Mouse (Mus musculus): Measurements from ENCODE around the gene Ntm. TPM values are rescaled to one million over a fixed set of nuclear protein-coding genes. Genes with fewer than 3 reads are reported as not detected.

Ntm gene
- polyA plus RNA-seq, 1 experiment from 2014 or later = 0.76 TPM

DNA sequence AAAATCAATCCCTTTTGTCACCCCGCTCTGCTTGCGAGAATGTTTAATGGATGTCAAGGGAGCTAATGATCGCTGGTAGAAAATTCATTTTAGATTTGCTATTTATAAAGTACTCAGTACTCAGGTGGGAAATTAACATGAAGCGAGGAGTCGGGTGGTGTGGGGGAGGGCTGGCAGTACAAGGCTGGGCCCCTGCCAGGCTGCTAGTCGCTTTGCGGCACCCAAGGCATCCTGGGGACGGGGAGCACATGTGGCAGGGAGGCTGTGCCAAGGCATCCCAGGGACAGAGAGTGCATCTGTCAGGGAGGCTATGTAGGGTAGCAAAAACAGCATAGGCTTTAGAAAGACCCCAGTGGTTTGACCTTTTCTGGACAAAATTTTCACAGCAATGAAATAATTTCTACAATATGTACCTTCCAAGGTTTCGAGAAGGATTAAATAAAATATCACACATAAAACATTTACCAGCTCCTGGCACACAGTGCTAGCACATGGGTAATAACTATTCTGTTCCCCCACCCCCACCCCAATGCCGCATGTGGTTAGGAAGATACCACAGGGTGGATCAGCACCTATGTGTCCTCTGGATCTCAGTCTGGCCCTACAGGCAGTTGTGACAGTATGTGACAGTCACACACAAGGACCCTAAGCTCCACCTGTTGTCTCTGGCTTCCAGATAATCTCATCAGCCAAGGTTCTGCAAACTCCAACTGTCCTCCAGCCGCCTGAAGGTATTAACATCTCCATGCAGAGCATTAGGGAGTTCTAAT, 20.6 kb downstream of the Ntm start:
- 66% methylated on average over 11 of the region's 11 CpGs for WGBS
- no peak for ATAC-seq

DNA sequence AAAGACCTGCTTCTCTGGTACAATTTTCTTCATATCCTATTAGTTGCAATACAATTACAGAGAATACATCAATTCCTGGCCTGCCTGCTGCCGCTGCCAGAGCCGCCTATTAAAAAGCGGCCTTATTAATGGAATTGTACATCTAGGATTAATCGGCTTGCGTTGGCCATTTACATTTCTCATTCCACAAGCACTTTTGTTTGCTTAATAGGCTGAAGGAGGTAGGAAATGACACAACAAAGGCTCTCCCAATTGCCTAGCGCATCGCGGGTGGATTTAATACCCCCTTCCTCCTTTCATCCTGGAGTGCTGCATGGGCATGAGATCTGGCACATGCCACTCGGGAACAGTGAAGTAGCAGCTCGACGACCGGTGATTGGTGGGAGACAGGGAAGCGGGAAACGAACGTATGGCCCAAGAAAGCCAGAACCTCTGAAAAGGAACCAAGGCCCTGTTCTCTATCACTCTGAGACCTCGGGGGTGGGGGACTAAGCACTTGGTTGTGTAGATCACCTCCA, 23.4 kb downstream of the Ntm start:
- Histone ChIP-seq H3K9me3 (ENCODE audit: low read length) (no peaks in the 10 kb centered on the region), H3K4me1 (ENCODE audit: insufficient read depth, low read depth, low read length) (no peaks in the 10 kb centered on the region), H3K36me3 (ENCODE audit: insufficient read depth, low read length) (no peaks in the 10 kb centered on the region), H3K27me3 (replicated peaks; ENCODE audit: insufficient read depth, low read length) (no peaks in the 10 kb centered on the region), H3K4me3 (ENCODE audit: low read depth, low read length) (no peak overlapping the region), H3K27ac (ENCODE audit: low read length) (no peak overlapping the region), H3K9ac (replicated peaks; ENCODE audit: low read depth) (no peak overlapping the region), H3K4me2 (replicated peaks; ENCODE audit: low read depth, low read length) (no peak overlapping the region)
- DNase-seq (ENCODE audit: low spot score) (no peak), ATAC-seq (no peak)
- no peak for TF ChIP-seq CTCF (IDR thresholded peaks at IDR 0.05)
- WGBS = 88% methylated on average over 16 of the region's 16 CpGs

More for the DNA sequence above, 20.6 kb downstream of the Ntm start:
- no peak overlapping the region for H3K4me2 ChIP-seq (replicated peaks; ENCODE audit: low read depth, low read length)
- H3K9ac ChIP-seq (replicated peaks; ENCODE audit: low read depth) = no peak overlapping the region
- TF ChIP-seq CTCF (IDR thresholded peaks at IDR 0.05) (no peak), EP300 (IDR thresholded peaks at IDR 0.05) (no peak)
- no peak overlapping the region for H3K4me3 ChIP-seq (ENCODE audit: low read depth, low read length)
- no peak overlapping the region for H3K27ac ChIP-seq (ENCODE audit: low read length)
- H3K36me3 ChIP-seq (ENCODE audit: insufficient read depth, low read length) = no peaks in the 10 kb centered on the region
- no peak for DNase-seq (ENCODE audit: low spot score)
- H3K4me1 ChIP-seq (ENCODE audit: insufficient read depth, low read depth, low read length) = no peaks in the 10 kb centered on the region
- H3K27me3 ChIP-seq (replicated peaks; ENCODE audit: insufficient read depth, low read length) = no peaks in the 10 kb centered on the region
- no peaks in the 10 kb centered on the region for H3K9me3 ChIP-seq (ENCODE audit: low read length)

DNA sequence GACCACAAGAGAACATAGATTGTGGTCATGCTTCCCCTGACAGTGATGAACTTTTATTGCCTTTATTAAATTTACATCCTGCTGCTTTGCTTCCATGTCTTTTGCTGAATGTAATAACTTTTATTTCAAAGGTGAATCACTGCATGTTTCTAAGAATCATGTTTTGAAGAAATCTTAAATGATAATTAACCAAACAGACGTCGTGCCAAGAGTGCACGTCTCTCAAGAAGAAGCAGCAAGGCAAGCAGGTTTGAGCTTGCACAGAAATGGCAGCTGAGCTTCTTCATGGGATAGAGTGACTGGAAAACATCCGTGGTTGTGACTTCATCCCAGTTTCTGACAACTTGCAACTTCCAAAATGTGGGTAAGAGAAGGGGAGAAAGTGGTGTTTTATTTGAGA, 34.1 kb downstream of the Ntm start:
- no peaks in the 10 kb centered on the region for H3K36me3 ChIP-seq (ENCODE audit: insufficient read depth, low read length)
- TF ChIP-seq CTCF (IDR thresholded peaks at IDR 0.05) (no peak), EP300 (IDR thresholded peaks at IDR 0.05) (no peak)
- H3K4me2 ChIP-seq (replicated peaks; ENCODE audit: low read depth, low read length) = no peak overlapping the region
- no peak overlapping the region for H3K9ac ChIP-seq (replicated peaks; ENCODE audit: low read depth)
- ATAC-seq = no peak
- H3K4me3 ChIP-seq (ENCODE audit: low read depth, low read length) = no peak overlapping the region
- no peaks in the 10 kb centered on the region for H3K27me3 ChIP-seq (replicated peaks; ENCODE audit: insufficient read depth, low read length)
- no peaks in the 10 kb centered on the region for H3K4me1 ChIP-seq (ENCODE audit: insufficient read depth, low read depth, low read length)
- no peak overlapping the region for H3K27ac ChIP-seq (ENCODE audit: low read length)
- no peak for DNase-seq (ENCODE audit: low spot score)
- no peaks in the 10 kb centered on the region for H3K9me3 ChIP-seq (ENCODE audit: low read length)
- 68% methylated on average over 4 of the region's 4 CpGs for WGBS

DNA sequence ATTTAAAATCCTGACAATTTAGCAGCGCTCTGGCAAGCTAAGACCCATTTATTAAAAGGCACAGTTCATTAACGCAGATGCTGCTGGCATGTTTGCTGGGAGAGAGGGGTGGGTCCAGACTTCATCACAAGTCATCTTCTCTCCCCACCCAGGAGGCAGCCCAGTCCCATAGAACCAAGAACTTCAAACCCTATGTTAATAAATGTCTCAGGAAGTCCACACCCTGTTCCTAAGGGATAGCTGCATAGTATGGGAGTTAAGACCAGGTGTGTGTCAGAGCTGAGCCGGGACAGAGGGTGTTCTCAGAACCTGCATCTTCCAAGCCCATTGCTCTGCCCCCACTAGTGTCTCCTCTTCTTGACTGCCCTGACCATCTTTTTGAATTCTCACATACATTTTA, 37.6 kb downstream of the Ntm start:
- Histone ChIP-seq H3K27me3 (replicated peaks; ENCODE audit: insufficient read depth, low read length) (no peaks in the 10 kb centered on the region), H3K27ac (ENCODE audit: low read length) (no peak overlapping the region), H3K36me3 (ENCODE audit: insufficient read depth, low read length) (no peaks in the 10 kb centered on the region), H3K4me1 (ENCODE audit: insufficient read depth, low read depth, low read length) (no peaks in the 10 kb centered on the region), H3K4me2 (replicated peaks; ENCODE audit: low read depth, low read length) (no peak overlapping the region), H3K9ac (replicated peaks; ENCODE audit: low read depth) (no peak overlapping the region), H3K4me3 (ENCODE audit: low read depth, low read length) (no peak overlapping the region), H3K9me3 (ENCODE audit: low read length) (no peaks in the 10 kb centered on the region)
- 76% methylated on average over 3 of the region's 3 CpGs for WGBS
- TF ChIP-seq CTCF (IDR thresholded peaks at IDR 0.05) (no peak), EP300 (IDR thresholded peaks at IDR 0.05) (no peak)
- DNase-seq (ENCODE audit: low spot score) = no peak
- ATAC-seq = no peak

DNA sequence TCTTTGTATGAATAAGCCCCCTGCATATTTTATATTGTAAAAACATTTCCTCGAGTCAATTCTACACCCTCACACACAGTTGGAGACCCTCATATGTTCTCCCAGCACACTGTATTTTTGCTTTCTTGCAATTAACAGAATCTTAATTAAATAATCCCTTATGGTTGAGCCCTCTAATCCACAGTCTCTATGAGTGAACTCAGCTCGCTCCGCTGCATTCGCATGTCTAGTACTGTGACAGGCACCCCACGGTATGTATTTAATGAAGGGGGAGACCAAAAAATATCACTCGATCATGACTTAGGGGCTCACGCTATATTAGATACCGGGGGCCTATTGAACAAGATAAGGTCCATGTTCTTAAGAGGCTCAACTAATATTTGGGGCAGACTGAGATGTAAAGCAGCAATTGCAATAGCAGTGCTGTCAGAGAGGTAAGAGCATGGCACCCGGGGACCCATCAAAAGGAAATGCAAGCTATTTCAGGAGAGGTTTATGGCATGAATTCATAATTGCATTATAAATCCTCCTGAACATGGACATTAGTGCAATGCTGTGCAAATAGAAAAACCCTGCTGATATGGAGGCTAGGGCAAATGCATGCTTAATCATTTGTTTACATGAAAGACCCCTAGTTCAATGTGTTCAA, 64.4 kb downstream of the Ntm start:
- TF ChIP-seq EP300 (IDR thresholded peaks at IDR 0.05) = no peak
- TF ChIP-seq CTCF (IDR thresholded peaks at IDR 0.05) = no peak
- 75% methylated on average over 9 of the region's 9 CpGs for WGBS
- Histone ChIP-seq H3K4me2 (replicated peaks; ENCODE audit: low read depth, low read length) (no peak overlapping the region), H3K9me3 (ENCODE audit: low read length) (no peaks in the 10 kb centered on the region), H3K4me1 (ENCODE audit: insufficient read depth, low read depth, low read length) (no peaks in the 10 kb centered on the region), H3K27ac (ENCODE audit: low read length) (no peak overlapping the region), H3K27me3 (replicated peaks; ENCODE audit: insufficient read depth, low read length) (no peaks in the 10 kb centered on the region), H3K9ac (replicated peaks; ENCODE audit: low read depth) (no peak overlapping the region), H3K4me3 (ENCODE audit: low read depth, low read length) (no peak overlapping the region), H3K36me3 (ENCODE audit: insufficient read depth, low read length) (no peaks in the 10 kb centered on the region)
- ATAC-seq = no peak
- DNase-seq (ENCODE audit: low spot score) = no peak

DNA sequence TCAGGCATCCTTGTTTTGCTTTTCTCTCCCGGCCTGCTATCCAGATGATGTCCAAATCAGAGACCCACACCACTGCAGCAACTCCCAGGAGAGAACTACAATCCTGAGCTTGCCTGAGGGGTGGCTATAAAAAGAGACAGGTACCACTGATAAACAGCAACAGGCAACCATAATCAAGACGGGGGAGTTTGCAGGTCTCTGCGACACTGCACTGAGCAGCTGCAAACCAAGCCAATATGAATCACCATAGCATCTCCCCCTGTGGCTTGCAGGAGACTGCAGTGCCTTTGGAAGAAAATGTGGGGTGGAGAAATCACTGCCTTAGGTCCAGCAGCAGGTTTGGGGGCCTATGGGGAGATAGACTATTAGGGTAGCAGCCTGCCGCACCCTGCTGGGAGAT, 65.5 kb downstream of the Ntm start:
- no peaks in the 10 kb centered on the region for H3K9me3 ChIP-seq (ENCODE audit: low read length)
- ATAC-seq (no peak), DNase-seq (ENCODE audit: low spot score) (no peak)
- no peak overlapping the region for H3K27ac ChIP-seq (ENCODE audit: low read length)
- H3K9ac ChIP-seq (replicated peaks; ENCODE audit: low read depth) = no peak overlapping the region
- no peak overlapping the region for H3K4me3 ChIP-seq (ENCODE audit: low read depth, low read length)
- H3K4me1 ChIP-seq (ENCODE audit: insufficient read depth, low read depth, low read length) = no peaks in the 10 kb centered on the region
- 79% methylated on average over 4 of the region's 4 CpGs for WGBS
- H3K4me2 ChIP-seq (replicated peaks; ENCODE audit: low read depth, low read length) = no peak overlapping the region
- TF ChIP-seq CTCF (IDR thresholded peaks at IDR 0.05) (no peak), EP300 (IDR thresholded peaks at IDR 0.05) (no peak)
- no peaks in the 10 kb centered on the region for H3K27me3 ChIP-seq (replicated peaks; ENCODE audit: insufficient read depth, low read length)
- H3K36me3 ChIP-seq (ENCODE audit: insufficient read depth, low read length) = no peaks in the 10 kb centered on the region
